In the genomic region with DNA sequence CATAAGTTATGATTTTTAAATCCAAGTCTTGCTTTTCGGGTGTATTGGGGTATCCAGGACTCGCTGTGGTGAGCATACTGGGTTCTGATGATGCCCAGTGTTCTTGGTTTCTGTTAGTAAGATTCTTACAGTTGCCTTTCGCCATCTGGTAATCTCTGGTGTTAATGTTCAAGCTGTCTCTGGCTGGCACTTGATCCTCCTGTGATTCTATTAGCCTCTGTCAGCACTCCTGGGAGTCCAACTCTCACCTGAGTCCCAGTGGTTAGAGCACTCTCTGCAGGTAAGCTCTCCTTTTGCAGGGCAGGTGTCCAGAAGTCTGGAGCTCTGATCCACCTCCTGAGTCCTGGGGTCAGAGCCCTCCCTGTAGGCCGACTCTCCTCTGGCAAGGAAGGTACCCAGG, we compare ENCODE assay signal across 11 mouse cellular contexts. TPM values are rescaled to one million over a fixed set of nuclear protein-coding genes. Genes with fewer than 3 reads are reported as not detected.
"Had no signal": no experiment of that assay in that cellular context is flagged by ENCODE, and none has a peak within 500 bp of the region (broad histone marks: within the 10 kb centered on the region; RNA-seq: fewer than 3 reads in every experiment).

No protein-coding gene starts in this region.

RNA-seq across cellular contexts. Expression of a gene that starts 16.6 kb away (rescaled TPM):
- polyA plus RNA-seq: neural tube, embryonic 13.5 days; neural tube, embryonic 14.5 days; neural tube, embryonic 15.5 days; small intestine, adult 2 months; spleen, adult 2 months; stomach, embryonic 14.5 days; stomach, embryonic 15.5 days; stomach, embryonic 16.5 days; stomach, postnatal 0 days; urinary bladder, adult 2 months had no signal

RNA-seq across cellular contexts. Expression of a gene that starts 49.9 kb away (rescaled TPM):
- polyA plus RNA-seq: neural tube, embryonic 13.5 days; neural tube, embryonic 14.5 days; neural tube, embryonic 15.5 days; small intestine, adult 2 months; spleen, adult 2 months; stomach, embryonic 14.5 days; stomach, embryonic 15.5 days; stomach, embryonic 16.5 days; thymus, adult 2 months had no signal
